ENCODE assay signal across 8 mouse cellular contexts in genomic region chr2:163471710-163472465, GRCm38 (mm10). TPM values are rescaled to one million over a fixed set of nuclear protein-coding genes. Genes with fewer than 3 reads are reported as not detected.
DNase-seq lines count a peak whose midpoint lies in the region; ATAC-seq and TF ChIP-seq lines count a peak whose summit lies in the region.

No protein-coding gene starts in this region.

- DNase-seq in gastrocnemius, adult 18-20 months (ENCODE audit: low spot score): peak; percentile 51
- no peak for DNase-seq in gastrocnemius, adult 8-10 months (ENCODE audit: low spot score in 2 of 2)
- peak; percentile 42 for DNase-seq in adrenal gland, adult 8-10 months
- no peak for DNase-seq in heart, embryonic 10.5 days (ENCODE audit: low spot score)
- peak; percentile 27 for DNase-seq in kidney, postnatal 0 days (ENCODE audit: low spot score)
- no peak for DNase-seq in thymus, adult 18-20 months
- no peak for DNase-seq in ovary, postnatal 10 days (ENCODE audit: low spot score)

- peak overlapping the region; percentile 97 for H3K4me3 ChIP-seq in heart, embryonic 10.5 days
- H3K4me3 ChIP-seq in kidney, postnatal 0 days (replicated peaks; ENCODE audit: low read depth, low read length): peak overlapping the region; percentile 72

- no peaks in the 10 kb centered on the region for H3K9me3 ChIP-seq in heart, embryonic 10.5 days
- no peaks in the 10 kb centered on the region for H3K9me3 ChIP-seq in kidney, postnatal 0 days (replicated peaks; ENCODE audit: low read length)

- peaks cover 18% of the 10 kb centered on the region for H3K4me1 ChIP-seq in heart, embryonic 10.5 days
- peaks cover 8% of the 10 kb centered on the region; the same call in 1 of the 2 replicates for H3K4me1 ChIP-seq in kidney, postnatal 0 days (replicated peaks; ENCODE audit: insufficient read depth, low read length)

- H3K36me3 ChIP-seq in heart, embryonic 10.5 days: peaks cover 25% of the 10 kb centered on the region
- H3K36me3 ChIP-seq in kidney, postnatal 0 days (ENCODE audit: insufficient read depth, low read length): peaks cover 11% of the 10 kb centered on the region; the same call in 1 of the 2 replicates

- peak overlapping the region; percentile 75 for H3K9ac ChIP-seq in kidney, postnatal 0 days (ENCODE audit: low read depth, low read length)

- TF ChIP-seq CTCF in kidney, postnatal 0 days (IDR thresholded peaks at IDR 0.05; ENCODE audit: low read depth): no peak

- 4% methylated on average over 36 of the region's 36 CpGs for WGBS in heart, embryonic 10.5 days
- WGBS in kidney, postnatal 0 days: 4% methylated on average over 36 of the region's 36 CpGs

- H3K27ac ChIP-seq in heart, embryonic 10.5 days: peak overlapping the region; percentile 94
- H3K27ac ChIP-seq in kidney, postnatal 0 days: peak overlapping the region; percentile 60

- H3K27me3 ChIP-seq in heart, embryonic 10.5 days (ENCODE audit: insufficient read depth, poor library complexity, severe bottlenecking): no peaks in the 10 kb centered on the region
- no peaks in the 10 kb centered on the region for H3K27me3 ChIP-seq in kidney, postnatal 0 days (ENCODE audit: insufficient read depth, low read length)

- peak; percentile 69 for ATAC-seq in kidney, postnatal 0 days (replicated peaks; ENCODE audit: low FRiP score, low read depth)
- ATAC-seq in megakaryocyte-erythroid progenitor cell, adult 5-6 weeks (replicated peaks; ENCODE audit: low FRiP score, low TSS enrichment, poor library complexity, severe bottlenecking): peak; percentile 78

- H3K4me2 ChIP-seq in kidney, postnatal 0 days (ENCODE audit: low read length): peak overlapping the region; percentile 91

RNA-seq across cellular contexts. Expression of gene Fitm2, which starts 0.5 kb away (rescaled TPM):
- 10 to 100 TPM; 76.5 TPM for total RNA-seq in gastrocnemius, adult 18-20 months (2021)
- 10 to 100 TPM; 70.3 to 75.0 (median 73.9) TPM for total RNA-seq in gastrocnemius, adult 8-10 months (2022)
- total RNA-seq in adrenal gland, adult 8-10 months (2022): 100 to 1,000 TPM in 1 of 4 experiments, 10 to 100 TPM in 3; 81.0 to 128 (median 92.8) TPM
- polyA plus RNA-seq in heart, embryonic 10.5 days (2016; fragmentation: Nextera tagmentation; extraction: Ambion mirVana): 13.0 and 19.2 TPM in 2 replicates
- polyA plus RNA-seq in kidney, postnatal 0 days (2015; fragmentation: Nextera tagmentation; extraction: Ambion mirVana): 10.3 and 10.4 TPM in 2 replicates
- total RNA-seq in megakaryocyte-erythroid progenitor cell, adult 5-6 weeks (2014; fragmentation: Nextera tagmentation): 3.3 and 6.6 TPM in 2 replicates
- 6.2 and 8.8 TPM in 2 replicates for total RNA-seq in megakaryocyte-erythroid progenitor cell, adult 5-6 weeks (2017)

RNA-seq across cellular contexts. Expression of gene R3hdml, which starts 20.2 kb away (rescaled TPM):
- total RNA-seq in gastrocnemius, adult 18-20 months (2021): not detected
- total RNA-seq in gastrocnemius, adult 8-10 months (2022): not detected
- not detected for total RNA-seq in adrenal gland, adult 8-10 months (2022)
- 0.20 TPM in 1 of 2 replicates, not detected in the other for polyA plus RNA-seq in heart, embryonic 10.5 days (2016; fragmentation: Nextera tagmentation; extraction: Ambion mirVana)
- 27.4 and 29.8 TPM in 2 replicates for polyA plus RNA-seq in kidney, postnatal 0 days (2015; fragmentation: Nextera tagmentation; extraction: Ambion mirVana)
- total RNA-seq in megakaryocyte-erythroid progenitor cell, adult 5-6 weeks (2014; fragmentation: Nextera tagmentation): not detected in 2 replicates
- not detected in 2 replicates for total RNA-seq in megakaryocyte-erythroid progenitor cell, adult 5-6 weeks (2017)

RNA-seq across cellular contexts. Expression of gene Gdap1l1, which starts 33.6 kb away (rescaled TPM):
- under 1 TPM in 1 of 2 experiments, not detected in 1; 0.21 TPM for total RNA-seq in gastrocnemius, adult 18-20 months (2021)
- total RNA-seq in gastrocnemius, adult 8-10 months (2022): under 1 TPM in 1 of 4 experiments, not detected in 3; 0.13 TPM
- 1 to 10 TPM; 4.7 to 5.8 (median 4.8) TPM for total RNA-seq in adrenal gland, adult 8-10 months (2022)
- 0.21 and 1.1 TPM in 2 replicates for polyA plus RNA-seq in heart, embryonic 10.5 days (2016; fragmentation: Nextera tagmentation; extraction: Ambion mirVana)
- 0.64 and 0.74 TPM in 2 replicates for polyA plus RNA-seq in kidney, postnatal 0 days (2015; fragmentation: Nextera tagmentation; extraction: Ambion mirVana)
- total RNA-seq in megakaryocyte-erythroid progenitor cell, adult 5-6 weeks (2014; fragmentation: Nextera tagmentation): not detected in 2 replicates
- not detected in 2 replicates for total RNA-seq in megakaryocyte-erythroid progenitor cell, adult 5-6 weeks (2017)

RNA-seq across cellular contexts. Expression of gene Hnf4a, which starts 34.7 kb away (rescaled TPM):
- under 1 TPM; 0.21 to 0.28 TPM for total RNA-seq in gastrocnemius, adult 18-20 months (2021)
- under 1 TPM in 1 of 4 experiments, not detected in 3; 0.11 TPM for total RNA-seq in gastrocnemius, adult 8-10 months (2022)
- total RNA-seq in adrenal gland, adult 8-10 months (2022): under 1 TPM in 2 of 4 experiments, not detected in 2; 0.06 to 0.16 TPM
- 0.02 and 4.4 TPM in 2 replicates for polyA plus RNA-seq in heart, embryonic 10.5 days (2016; fragmentation: Nextera tagmentation; extraction: Ambion mirVana)
- polyA plus RNA-seq in kidney, postnatal 0 days (2015; fragmentation: Nextera tagmentation; extraction: Ambion mirVana): 21.6 and 24.3 TPM in 2 replicates
- 0.31 TPM in 1 of 2 replicates, not detected in the other for total RNA-seq in megakaryocyte-erythroid progenitor cell, adult 5-6 weeks (2014; fragmentation: Nextera tagmentation)
- total RNA-seq in megakaryocyte-erythroid progenitor cell, adult 5-6 weeks (2017): 0.56 and 0.84 TPM in 2 replicates

RNA-seq across cellular contexts. Expression of gene Oser1, which starts 47.4 kb away (rescaled TPM):
- total RNA-seq in gastrocnemius, adult 18-20 months (2021): 10 to 100 TPM; 31.4 to 38.1 TPM
- total RNA-seq in gastrocnemius, adult 8-10 months (2022): 10 to 100 TPM; 30.7 to 34.5 (median 32.9) TPM
- 10 to 100 TPM; 33.2 to 39.2 (median 38.5) TPM for total RNA-seq in adrenal gland, adult 8-10 months (2022)
- polyA plus RNA-seq in heart, embryonic 10.5 days (2016; fragmentation: Nextera tagmentation; extraction: Ambion mirVana): 65.0 and 74.3 TPM in 2 replicates
- polyA plus RNA-seq in kidney, postnatal 0 days (2015; fragmentation: Nextera tagmentation; extraction: Ambion mirVana): 74.9 and 78.2 TPM in 2 replicates
- total RNA-seq in megakaryocyte-erythroid progenitor cell, adult 5-6 weeks (2014; fragmentation: Nextera tagmentation): 24.6 and 25.8 TPM in 2 replicates
- 46.6 and 53.5 TPM in 2 replicates for total RNA-seq in megakaryocyte-erythroid progenitor cell, adult 5-6 weeks (2017)

Comparison
In these comparisons a context has a peak if more than half of its experiments do, and no peak if none do; other contexts are left out.
1. DNase-seq: peak in gastrocnemius, adult 18-20 months (single experiment), adrenal gland, adult 8-10 months (single experiment) and kidney, postnatal 0 days (single experiment); none in gastrocnemius, adult 8-10 months (0 of 2), heart, embryonic 10.5 days (single experiment), thymus, adult 18-20 months (0 of 2) and ovary, postnatal 10 days (single experiment).
2. RNA of gene Fitm2, which starts 0.5 kb away (total RNA-seq): 81.0 to 128 TPM in adrenal gland, adult 8-10 months, 76.5 TPM in gastrocnemius, adult 18-20 months and 70.3 to 75.0 TPM in gastrocnemius, adult 8-10 months; 3.3 to 8.8 TPM in megakaryocyte-erythroid progenitor cell, adult 5-6 weeks; every median in the first group is over 4 times any median in the second.
3. RNA of gene Gdap1l1, which starts 33.6 kb away (total RNA-seq): 4.7 to 5.8 TPM in adrenal gland, adult 8-10 months; 0.21 TPM in gastrocnemius, adult 18-20 months, 0.13 TPM in gastrocnemius, adult 8-10 months and not detected in megakaryocyte-erythroid progenitor cell, adult 5-6 weeks; every median in the first group is over 4 times any median in the second.